Mouse (Mus musculus) left cerebral cortex, postnatal 4 days (tissue): ENCODE data around the gene Fer1l5. TPM values are rescaled to one million over a fixed set of nuclear protein-coding genes. Genes with fewer than 3 reads are reported as not detected.

Source experiments
- DNase-seq: peaks from one replicate; pipeline ENCODE4 v3.0.0-alpha.2; 2022
- intact Hi-C: fragments of 180-260 bp; cut with DNase I; formaldehyde crosslinking; loops from one replicate; pipeline ENCODE4 v1.15.1; 2025
- total RNA-seq, 2 experiments: library from RNA; stranded (reverse); gene quantifications; 2 replicates each; pipeline ENCODE4 v1.2.3; 2021

Gene Fer1l5
- total RNA-seq, 2 experiments from 2014 or later: 0.08 TPM; not detected in 1

GRCm38 (mm10) chr1:36404531-36404930, 32.4 kb downstream of the Fer1l5 start:
- no peak for DNase-seq
- intact Hi-C loops: no loop called here

- intact Hi-C loops: loop anchor here (10.0 kb wide), 1 partner anchor 85 kb away; no protein-coding TSS in a partner anchor
- no peak for DNase-seq
Observed at GRCm38 (mm10) chr1:36429511-36429910, 57.4 kb downstream of the Fer1l5 start.

GRCm38 (mm10) chr1:36432999-36433398, 60.9 kb downstream of the Fer1l5 start:
- no peak for DNase-seq
- intact Hi-C loops: no loop called here

- intact Hi-C loops: no loop called here
- no peak for DNase-seq
Observed at GRCm38 (mm10) chr1:36433616-36434015, 61.5 kb downstream of the Fer1l5 start.

- no peak for DNase-seq
- intact Hi-C loops: no loop called here
Observed at GRCm38 (mm10) chr1:36435071-36435470, 63.0 kb downstream of the Fer1l5 start.

GRCm38 (mm10) chr1:36436515-36436914, 64.4 kb downstream of the Fer1l5 start:
- intact Hi-C loops: no loop called here
- DNase-seq: no peak

GRCm38 (mm10) chr1:36437223-36437622, 65.1 kb downstream of the Fer1l5 start:
- no peak for DNase-seq
- intact Hi-C loops: no loop called here

GRCm38 (mm10) chr1:36441101-36441500, 69.0 kb downstream of the Fer1l5 start:
- no peak for DNase-seq

GRCm38 (mm10) chr1:36444471-36445464, 72.7 kb downstream of the Fer1l5 start, which contains the start of gene Lman2l:
Lman2l (minus strand) TSS chr1:36445271.
- intact Hi-C loops: loop anchor here (10.0 kb wide), 1 partner anchor 80 kb away; the partner anchor contains the start of gene Kansl3
- peak; percentile 99 for DNase-seq

More at GRCm38 (mm10) chr1:36441101-36441500, 69.0 kb downstream of the Fer1l5 start:
- intact Hi-C loops: loop anchor here (10.0 kb wide), 1 partner anchor 76 kb away; the partner anchor contains the start of gene Kansl3

GRCm38 (mm10) chr1:36445508-36445907, 73.4 kb downstream of the Fer1l5 start:
- intact Hi-C loops: loop anchor here (10.0 kb wide), 1 partner anchor 81 kb away; the partner anchor contains the start of gene Kansl3

GRCm38 (mm10) chr1:36446106-36446824, 74.2 kb downstream of the Fer1l5 start:
- DNase-seq: no peak
- intact Hi-C loops: loop anchor here (10.0 kb wide), 1 partner anchor 81 kb away; the partner anchor contains the start of gene Kansl3

More at GRCm38 (mm10) chr1:36445508-36445907, 73.4 kb downstream of the Fer1l5 start:
- no peak for DNase-seq

- intact Hi-C loops: loop anchor here (10.0 kb wide), 1 partner anchor 82 kb away; the partner anchor contains the start of gene Kansl3
- DNase-seq: no peak
Observed at GRCm38 (mm10) chr1:36446841-36447240, 74.8 kb downstream of the Fer1l5 start.

GRCm38 (mm10) chr1:36454055-36454815, 82.1 kb downstream of the Fer1l5 start:
- intact Hi-C loops: no loop called here
- DNase-seq: no peak

- intact Hi-C loops: no loop called here
- DNase-seq: no peak
Observed at GRCm38 (mm10) chr1:36457388-36458014, 85.4 kb downstream of the Fer1l5 start.

- no peak for DNase-seq
- intact Hi-C loops: no loop called here
Observed at GRCm38 (mm10) chr1:36458169-36458568, 86.1 kb downstream of the Fer1l5 start.

GRCm38 (mm10) chr1:36461829-36462228, 89.7 kb downstream of the Fer1l5 start:
- intact Hi-C loops: no loop called here

GRCm38 (mm10) chr1:36465641-36466160, 93.6 kb downstream of the Fer1l5 start:
- DNase-seq: no peak
- intact Hi-C loops: no loop called here

More at GRCm38 (mm10) chr1:36461829-36462228, 89.7 kb downstream of the Fer1l5 start:
- no peak for DNase-seq

- no peak for DNase-seq
- intact Hi-C loops: no loop called here
Observed at GRCm38 (mm10) chr1:36467446-36467845, 95.4 kb downstream of the Fer1l5 start.

- intact Hi-C loops: no loop called here
- no peak for DNase-seq
Observed at GRCm38 (mm10) chr1:36469811-36470444, 97.8 kb downstream of the Fer1l5 start.
